Mouse (Mus musculus) heart, embryonic 14.5 days (tissue): ENCODE measurements around the gene Ipo9. TPM values are rescaled to one million over a fixed set of nuclear protein-coding genes. Genes with fewer than 3 reads are reported as not detected.

Experiments
- ATAC-seq: fragments of 200-750 bp; cut with Nextera tagmentation; 2 replicates; pipeline ENCODE4 v1.8.0; 2017; ENCODE audit warnings: low read depth, moderate TSS enrichment; ENCODE audit not compliant: insufficient number of reproducible peaks, insufficient read depth, low FRiP score
- H3K27ac ChIP-seq, 2 experiments: fragments of 200-500 bp in 1 of 2; fragments of 300-500 bp in 1 of 2; sonication (generic) in 1 of 2; replicated peaks in 1 of 2; 2 replicates each; pipeline ENCODE4 v1.5.1; 2012 to 2014; ENCODE audit warnings: low read depth in 2 of 2, low read length in 2 of 2, control low read depth in 1 of 2, mild to moderate bottlenecking in 1 of 2, mixed read lengths in 1 of 2; ENCODE audit not compliant: control insufficient read depth in 1 of 2, insufficient read depth in 1 of 2
- H3K27me3 ChIP-seq: fragments of 300-500 bp; sonication (generic); 2 replicates; pipeline ENCODE4 v1.6.1; 2014; ENCODE audit warnings: mild to moderate bottlenecking, low read length, control low read depth; ENCODE audit not compliant: control insufficient read depth, insufficient read depth
- H3K36me3 ChIP-seq: fragments of 300-500 bp; sonication (generic); 2 replicates; pipeline ENCODE4 v1.6.1; 2014; ENCODE audit warnings: mild to moderate bottlenecking, control low read depth, low read length, mixed read lengths; ENCODE audit not compliant: control insufficient read depth, insufficient read depth
- H3K4me1 ChIP-seq, 2 experiments: fragments of 200-500 bp in 1 of 2; fragments of 300-500 bp in 1 of 2; sonication (generic) in 1 of 2; 2 replicates each; pipeline ENCODE4 v1.6.1; 2012 to 2014; ENCODE audit warnings: low read length in 2 of 2, control low read depth in 1 of 2, mixed read lengths in 1 of 2; ENCODE audit not compliant: control insufficient read depth in 2 of 2, insufficient read depth in 2 of 2
- H3K4me2 ChIP-seq: fragments of 300-500 bp; sonication (generic); 2 replicates; pipeline ENCODE4 v1.6.1; 2014; ENCODE audit warnings: mild to moderate bottlenecking, low read length
- H3K4me3 ChIP-seq, 2 experiments: fragments of 200-500 bp in 1 of 2; fragments of 300-500 bp in 1 of 2; sonication (generic) in 1 of 2; 2 replicates each; pipeline ENCODE4 v1.5.1; 2012 to 2014; ENCODE audit warnings: low read length in 2 of 2, mild to moderate bottlenecking in 2 of 2, control low read depth in 1 of 2, low read depth in 1 of 2, moderate library complexity in 1 of 2; ENCODE audit not compliant: control insufficient read depth in 1 of 2, insufficient read depth in 1 of 2
- H3K9ac ChIP-seq: fragments of 300-500 bp; sonication (generic); 2 replicates; pipeline ENCODE4 v1.6.1; 2014; ENCODE audit warnings: mild to moderate bottlenecking, low read length
- H3K9me3 ChIP-seq: fragments of 300-500 bp; sonication (generic); 2 replicates; pipeline ENCODE4 v1.6.1; 2016; ENCODE audit warnings: low read length, control low read depth; ENCODE audit not compliant: control insufficient read depth
- WGBS: fragments of 180-500 bp; shearing (Covaris S2); extraction: QIAGEN DNeasy Blood & Tissue Kit; methylation state at CpG from one replicate; pipeline ENCODE4 v1.1.7; 2014; 5-methylcytosine and 5-hydroxymethylcytosine counted together
- polyA plus RNA-seq: library from polyadenylated mRNA; unstranded; fragments of >200 nt; fragmentation: Nextera tagmentation; extraction: Ambion mirVana; gene quantifications from 2 replicates; pipeline ENCODE4 v1.2.1, GENCODE M21; 2014

Ipo9 gene
- polyA plus RNA-seq = 80.6 and 82.1 TPM in 2 replicates

GRCm38 (mm10) chr1:135429901-135430668, at the start of gene Ipo9:
Gene Ipo9, minus strand, starts transcription at chr1:135430499.
- 1% methylated on average over 65 of the region's 65 CpGs for WGBS
- Histone ChIP-seq H3K4me3 (peak within 1 kb of the TSS; percentile 73 to 89), H3K9ac (peak within 1 kb of the TSS; percentile 92), H3K4me1 (peaks cover 5 to 34% of the 10 kb centered on the region in 2 experiments; a peak in 3 of 4 replicates), H3K9me3 (no peaks in the 10 kb centered on the region), H3K36me3 (peaks cover 22% of the 10 kb centered on the region), H3K4me2 (peak within 1 kb of the TSS; percentile 83), H3K27ac (peak within 1 kb of the TSS; percentile 76 to 87), H3K27me3 (no peaks in the 10 kb centered on the region)
- peak; percentile 88 for ATAC-seq

GRCm38 (mm10) chr1:135475571-135475895, 45.2 kb upstream of the Ipo9 start:
- no peaks in the 10 kb centered on the region for H3K27me3 ChIP-seq
- peaks cover 10 to 22% of the 10 kb centered on the region in 2 experiments for H3K4me1 ChIP-seq
- no peak overlapping the region for H3K9ac ChIP-seq
- peaks cover 47% of the 10 kb centered on the region for H3K36me3 ChIP-seq
- ATAC-seq = no peak
- no peaks in the 10 kb centered on the region for H3K9me3 ChIP-seq
- no peak overlapping the region for H3K4me2 ChIP-seq
- 0 out of 4 replicates have a peak overlapping the region, but pooled peaks of 1 of the 2 experiments have one; percentile 4 for H3K27ac ChIP-seq
- H3K4me3 ChIP-seq = no peak overlapping the region
- WGBS = 94% methylated on average over 7 of the region's 7 CpGs

GRCm38 (mm10) chr1:135474861-135475570, 44.7 kb upstream of the Ipo9 start:
- Histone ChIP-seq H3K36me3 (peaks cover 53% of the 10 kb centered on the region), H3K4me3 (no peak overlapping the region), H3K9me3 (no peaks in the 10 kb centered on the region), H3K27me3 (no peaks in the 10 kb centered on the region), H3K9ac (no peak overlapping the region), H3K4me1 (peaks cover 7 to 17% of the 10 kb centered on the region in 2 experiments), H3K4me2 (no peak overlapping the region), H3K27ac (0 out of 4 replicates have a peak overlapping the region, but pooled peaks of 1 of the 2 experiments have one; percentile 4)
- no peak for ATAC-seq
- 80% methylated on average over 15 of the region's 15 CpGs for WGBS

DNA sequence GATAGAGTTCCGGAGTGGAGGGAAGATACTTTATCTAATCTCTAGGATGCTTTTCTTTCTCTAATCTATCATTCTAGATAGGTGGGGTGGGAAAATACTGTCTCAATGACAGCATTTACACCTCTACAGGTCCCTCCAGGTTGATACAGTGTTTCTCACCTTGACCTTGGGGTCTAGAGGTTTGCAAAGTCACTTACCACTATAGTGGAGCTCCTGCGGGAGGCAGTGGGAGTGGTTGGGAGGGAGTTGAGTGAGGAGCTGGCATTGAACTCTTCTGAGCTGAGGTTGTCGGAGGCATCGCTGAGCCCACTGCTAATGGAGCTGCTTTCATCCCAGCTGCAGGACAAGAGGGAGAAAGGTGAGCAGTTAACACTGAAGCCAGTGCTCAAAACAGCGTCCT, 42.2 kb upstream of the Ipo9 start:
- peaks cover 71% of the 10 kb centered on the region for H3K36me3 ChIP-seq
- H3K9ac ChIP-seq = no peak overlapping the region
- no peaks in the 10 kb centered on the region for H3K9me3 ChIP-seq
- no peak for ATAC-seq
- H3K27ac ChIP-seq = no peak overlapping the region
- H3K4me2 ChIP-seq = no peak overlapping the region
- 51% methylated on average over 5 of the region's 5 CpGs for WGBS
- H3K27me3 ChIP-seq = no peaks in the 10 kb centered on the region
- H3K4me1 ChIP-seq = no peaks in the 10 kb centered on the region; a peak in 2 of 4 replicates
- H3K4me3 ChIP-seq = no peak overlapping the region

- ATAC-seq = no peak
- 73% methylated on average over 5 of the region's 5 CpGs for WGBS
- H3K36me3 ChIP-seq = peaks cover 73% of the 10 kb centered on the region
- no peak overlapping the region for H3K9ac ChIP-seq
- no peak overlapping the region for H3K4me3 ChIP-seq
- H3K27me3 ChIP-seq = no peaks in the 10 kb centered on the region
- no peak overlapping the region for H3K4me2 ChIP-seq
- H3K9me3 ChIP-seq = no peaks in the 10 kb centered on the region
- H3K4me1 ChIP-seq = no peaks in the 10 kb centered on the region; a peak in 2 of 4 replicates
- H3K27ac ChIP-seq = no peak overlapping the region
These were observed 41.4 kb upstream of the Ipo9 start for GRCm38 (mm10) chr1:135471742-135472141.

DNA sequence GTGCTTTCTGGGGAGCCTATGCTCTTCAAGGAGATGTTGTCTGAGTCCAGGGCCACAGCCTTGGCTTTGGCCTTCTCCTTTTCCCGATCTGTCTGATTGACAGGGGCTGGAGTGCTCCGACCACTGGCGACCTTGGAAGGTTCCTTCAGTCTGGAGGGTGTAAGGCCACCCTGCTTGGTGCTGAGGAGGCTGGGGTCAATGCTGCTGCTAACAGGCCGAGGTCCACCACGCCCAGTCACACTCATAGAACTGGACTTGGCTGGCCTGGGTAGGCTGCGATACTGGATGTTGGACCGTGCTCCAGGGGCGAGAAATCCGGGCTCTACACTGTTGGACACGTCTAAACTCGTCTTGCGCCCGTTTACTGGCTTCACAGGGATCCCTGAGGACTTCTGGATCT, 40.2 kb upstream of the Ipo9 start:
- Histone ChIP-seq H3K36me3 (peaks cover 77% of the 10 kb centered on the region), H3K27ac (no peak overlapping the region), H3K4me2 (no peak overlapping the region), H3K27me3 (no peaks in the 10 kb centered on the region), H3K4me1 (no peaks in the 10 kb centered on the region; a peak in 1 of 4 replicates), H3K4me3 (no peak overlapping the region), H3K9ac (no peak overlapping the region), H3K9me3 (no peaks in the 10 kb centered on the region)
- WGBS = 89% methylated on average over 13 of the region's 13 CpGs
- ATAC-seq = no peak

DNA sequence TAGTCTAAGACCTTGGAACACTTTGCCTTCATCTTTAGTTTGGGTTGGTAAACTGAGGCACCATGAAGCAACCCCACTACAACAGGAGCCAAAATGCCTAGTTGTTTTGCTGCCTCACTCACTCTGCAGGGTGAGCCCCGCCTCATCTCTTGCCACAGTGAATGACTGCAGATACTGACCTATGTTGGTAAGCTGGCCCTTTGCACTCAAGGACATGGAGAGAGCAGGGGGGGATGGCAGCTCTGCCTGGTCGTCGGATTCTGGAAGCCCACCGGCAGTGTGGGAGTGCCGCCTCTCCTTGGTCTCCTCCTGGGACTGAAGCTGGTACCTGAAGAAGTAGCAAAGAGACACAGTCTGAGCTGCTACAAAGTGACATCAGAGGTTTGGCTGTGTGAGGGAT, 37.2 kb upstream of the Ipo9 start:
- WGBS = 82% methylated on average over 5 of the region's 5 CpGs
- no peak overlapping the region for H3K4me3 ChIP-seq
- H3K9me3 ChIP-seq = no peaks in the 10 kb centered on the region
- no peaks in the 10 kb centered on the region for H3K27me3 ChIP-seq
- H3K4me2 ChIP-seq = no peak overlapping the region
- peaks cover 0 to 5% of the 10 kb centered on the region in 2 experiments; a peak in 2 of 4 replicates for H3K4me1 ChIP-seq
- ATAC-seq = no peak
- H3K27ac ChIP-seq = no peak overlapping the region
- peaks cover 100% of the 10 kb centered on the region for H3K36me3 ChIP-seq
- no peak overlapping the region for H3K9ac ChIP-seq
